ENCODE assay signal across 11 mouse cellular contexts in genomic region chr13:92960031-92960430, GRCm38 (mm10).
DNase-seq lines count a peak whose midpoint lies in the region; ATAC-seq and TF ChIP-seq lines count a peak whose summit lies in the region.
"Had no signal": no experiment of that assay in that cellular context is flagged by ENCODE, and none has a peak within 500 bp of the region (broad histone marks: within the 10 kb centered on the region; RNA-seq: fewer than 3 reads in every experiment).

No protein-coding gene starts in this region.

- no peak overlapping the region for H3K4me2 ChIP-seq in forebrain, postnatal 0 days (ENCODE audit: low read depth)
- H3K4me2 ChIP-seq in stomach, postnatal 0 days (replicated peaks; ENCODE audit: low read depth) = no peak overlapping the region
- H3K4me2 ChIP-seq: neural tube, embryonic 13.5 days had no signal

- DNase-seq in layer of hippocampus, adult 18-20 months (ENCODE audit: low spot score in 2 of 2) = peak; percentile 33 to 59
- DNase-seq in layer of hippocampus, adult 9-10 months (ENCODE audit: low spot score) = no peak
- peak; percentile 61 for DNase-seq in forebrain, postnatal 0 days
- DNase-seq in left cerebral cortex, adult 18-20 months (ENCODE audit: low spot score in 2 of 2) = peak; percentile 53 to 54
- peak; percentile 35 for DNase-seq in right cerebral cortex, postnatal 25 days
- DNase-seq in stomach, postnatal 0 days (ENCODE audit: low spot score) = no peak
- no peak for DNase-seq in adrenal gland, postnatal 25 days
- DNase-seq: kidney, adult 11 months had no signal

- no peaks in the 10 kb centered on the region for H3K27me3 ChIP-seq in forebrain, postnatal 0 days (ENCODE audit: insufficient read depth, low read length)
- no peaks in the 10 kb centered on the region for H3K27me3 ChIP-seq in stomach, postnatal 0 days (ENCODE audit: control insufficient read depth, insufficient read depth, low read length)
- H3K27me3 ChIP-seq: neural tube, embryonic 13.5 days had no signal

- TF ChIP-seq EP300 in stomach, postnatal 0 days (optimal IDR thresholded peaks at IDR 0.05) = no peak

- H3K9me3 ChIP-seq in forebrain, postnatal 0 days (ENCODE audit: low read length) = no peaks in the 10 kb centered on the region
- no peaks in the 10 kb centered on the region for H3K9me3 ChIP-seq in stomach, postnatal 0 days (ENCODE audit: control insufficient read depth, low read length)
- H3K9me3 ChIP-seq: neural tube, embryonic 13.5 days had no signal

- ATAC-seq in forebrain, postnatal 0 days = peak; percentile 93
- ATAC-seq in stomach, postnatal 0 days (ENCODE audit: low FRiP score, low TSS enrichment) = no peak

- no peaks in the 10 kb centered on the region for H3K36me3 ChIP-seq in forebrain, postnatal 0 days (ENCODE audit: insufficient read depth)
- H3K36me3 ChIP-seq in stomach, postnatal 0 days (ENCODE audit: control insufficient read depth, insufficient read depth, low read length) = no peaks in the 10 kb centered on the region
- H3K36me3 ChIP-seq: neural tube, embryonic 13.5 days had no signal

- no peak overlapping the region for H3K9ac ChIP-seq in forebrain, postnatal 0 days
- H3K9ac ChIP-seq in stomach, postnatal 0 days (ENCODE audit: low read length) = no peak overlapping the region
- H3K9ac ChIP-seq: liver, embryonic 14.5 days; neural tube, embryonic 13.5 days had no signal

- H3K27ac ChIP-seq in forebrain, postnatal 0 days (ENCODE audit: low read depth, low read length) = no peak overlapping the region
- no peak overlapping the region for H3K27ac ChIP-seq in stomach, postnatal 0 days (replicated peaks)
- H3K27ac ChIP-seq: liver, embryonic 14.5 days; neural tube, embryonic 13.5 days had no signal

- no peak for TF ChIP-seq CTCF in forebrain, postnatal 0 days (IDR thresholded peaks at IDR 0.05; ENCODE audit: low read depth)
- no peak for TF ChIP-seq CTCF in stomach, postnatal 0 days (IDR thresholded peaks at IDR 0.05; ENCODE audit: low read depth)

- H3K4me1 ChIP-seq in forebrain, postnatal 0 days (ENCODE audit: insufficient read depth) = no peaks in the 10 kb centered on the region
- H3K4me1 ChIP-seq in stomach, postnatal 0 days (replicated peaks; ENCODE audit: control insufficient read depth, insufficient read depth) = no peaks in the 10 kb centered on the region
- H3K4me1 ChIP-seq: neural tube, embryonic 13.5 days had no signal

- no peak overlapping the region for H3K4me3 ChIP-seq in forebrain, postnatal 0 days (ENCODE audit: low read depth, low read length)
- H3K4me3 ChIP-seq in stomach, postnatal 0 days (ENCODE audit: low read depth, low read length) = no peak overlapping the region
- H3K4me3 ChIP-seq: erythroblast, embryonic 14.5 days; neural tube, embryonic 13.5 days had no signal

- 44% methylated on average over 4 of the region's 4 CpGs for WGBS in forebrain, postnatal 0 days
- WGBS in stomach, postnatal 0 days = 44% methylated on average over 4 of the region's 4 CpGs

Comparison
In these comparisons a context has a peak if more than half of its experiments do, and no peak if none do; other contexts are left out.
1. DNase-seq: peak in layer of hippocampus, adult 18-20 months (2 of 2), forebrain, postnatal 0 days (single experiment), left cerebral cortex, adult 18-20 months (2 of 2) and right cerebral cortex, postnatal 25 days (single experiment); none in layer of hippocampus, adult 9-10 months (single experiment), stomach, postnatal 0 days (single experiment) and adrenal gland, postnatal 25 days (single experiment).